Mouse (Mus musculus) MEL (cell line): Measurements from ENCODE around the gene C1qb.
A peak's percentile ranks its signal among the peaks of the same experiment; 100 is the strongest.

Experiments used
- BHLHE40 ChIP-seq: IDR thresholded peaks from 2 replicates; pipeline ENCODE4 v1.6.1; 2012; ENCODE audit warnings: low read depth, mild to moderate bottlenecking, inconsistent platforms, low read length, improper control_type of control experiment, borderline replicate concordance
- CTCF ChIP-seq, 3 experiments: IDR thresholded peaks in 2 of 3; conservative IDR thresholded peaks in 1 of 3; 2 replicates each; pipeline ENCODE4 v1.5.1; 2011 to 2012; ENCODE audit warnings: low read length in 3 of 3, low read depth in 2 of 3, mild to moderate bottlenecking in 2 of 3, improper control_type of control experiment in 1 of 3, inconsistent platforms in 1 of 3, mixed read lengths in 1 of 3, moderate library complexity in 1 of 3; ENCODE audit not compliant: control insufficient read depth in 1 of 3, insufficient read depth in 1 of 3, poor library complexity in 1 of 3, severe bottlenecking in 1 of 3
- E2F4 ChIP-seq: IDR thresholded peaks from 2 replicates; pipeline ENCODE4 v1.6.1; 2011; ENCODE audit warnings: low read depth, low read length, improper control_type of control experiment, borderline replicate concordance
- GATA1 ChIP-seq: IDR thresholded peaks from 2 replicates; pipeline ENCODE4 v1.6.1; 2011; ENCODE audit warnings: low read depth, low read length, improper control_type of control experiment
- KAT2A ChIP-seq: conservative IDR thresholded peaks from 2 replicates; pipeline ENCODE4 v1.6.1; 2012; ENCODE audit warnings: low read depth, low read length, improper control_type of control experiment, inconsistent platforms
- MAZ ChIP-seq: IDR thresholded peaks from 2 replicates; pipeline ENCODE4 v1.6.1; 2012; ENCODE audit warnings: low read depth, mild to moderate bottlenecking, inconsistent platforms, low read length, improper control_type of control experiment
- MXI1 ChIP-seq: IDR thresholded peaks from 2 replicates; pipeline ENCODE4 v1.6.1; 2011; ENCODE audit warnings: mild to moderate bottlenecking, low read depth, low read length, improper control_type of control experiment
- POLR2A ChIP-seq, 2 experiments: IDR thresholded peaks; 2 replicates each; pipeline ENCODE4 v1.6.1; 2011 to 2012; ENCODE audit warnings: low read length in 2 of 2, mild to moderate bottlenecking in 2 of 2, control low read depth in 1 of 2, improper control_type of control experiment in 1 of 2, low read depth in 1 of 2, moderate library complexity in 1 of 2; ENCODE audit not compliant: control insufficient read depth in 1 of 2, insufficient read depth in 1 of 2, poor library complexity in 1 of 2
- POLR2AphosphoS5 ChIP-seq: IDR thresholded peaks from 2 replicates; pipeline ENCODE4 v1.6.1; 2012; ENCODE audit warnings: low read depth, borderline replicate concordance, mild to moderate bottlenecking, inconsistent platforms, low read length, moderate library complexity, mixed read lengths
- RAD21 ChIP-seq: IDR thresholded peaks from 2 replicates; pipeline ENCODE4 v1.6.1; 2011; ENCODE audit warnings: mild to moderate bottlenecking, low read depth, low read length, improper control_type of control experiment
- TAL1 ChIP-seq: IDR thresholded peaks from 2 replicates; pipeline ENCODE4 v1.6.1; 2012; ENCODE audit warnings: mild to moderate bottlenecking, inconsistent platforms, low read length, moderate library complexity, mixed read lengths
- ZMIZ1 ChIP-seq: IDR thresholded peaks from 2 replicates; pipeline ENCODE4 v1.6.1; 2012; ENCODE audit warnings: low read depth, mild to moderate bottlenecking, inconsistent platforms, low read length, improper control_type of control experiment, moderate library complexity

DNA sequence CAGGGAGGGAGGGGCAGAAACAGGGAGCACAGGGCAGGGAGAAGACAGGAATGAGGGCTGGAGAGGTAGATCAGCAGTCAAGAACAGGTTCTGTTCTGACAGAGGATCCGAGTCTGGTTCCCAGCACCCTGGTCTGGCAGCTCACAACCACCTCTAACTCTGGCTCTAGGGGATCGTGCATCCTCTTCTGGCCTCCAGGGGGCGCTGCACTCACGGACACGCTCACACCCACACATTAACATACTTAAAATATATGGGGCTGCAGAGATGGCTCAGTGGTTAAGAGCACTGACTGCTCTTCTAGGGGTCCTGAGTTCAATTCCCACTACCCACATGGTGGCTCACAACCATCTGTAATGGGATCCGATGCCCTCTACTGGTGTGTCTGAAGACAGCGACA lies 26.0 kb downstream of the C1qb start:
- TF ChIP-seq CTCF (IDR thresholded peaks at IDR 0.05 in 2 of 3, conservative IDR thresholded peaks at IDR 0.05 in 1 of 3; ENCODE audit: control insufficient read depth in 1 of 3, insufficient read depth in 1 of 3, low read depth in 2 of 3, low read length in 3 of 3, poor library complexity in 1 of 3, severe bottlenecking in 1 of 3) (peak; percentile 48 to 75 (median 49)), RAD21 (peak; percentile 7), TAL1 (no peak), BHLHE40 (no peak), POLR2AphosphoS5 (no peak), KAT2A (no peak), ZMIZ1 (no peak), POLR2A (IDR thresholded peaks at IDR 0.05; ENCODE audit: control insufficient read depth in 1 of 2, insufficient read depth in 1 of 2, low read depth in 1 of 2, low read length in 2 of 2, poor library complexity in 1 of 2) (no peak), MAZ (no peak), GATA1 (no peak), E2F4 (no peak), MXI1 (no peak)
